In the genomic region with DNA sequence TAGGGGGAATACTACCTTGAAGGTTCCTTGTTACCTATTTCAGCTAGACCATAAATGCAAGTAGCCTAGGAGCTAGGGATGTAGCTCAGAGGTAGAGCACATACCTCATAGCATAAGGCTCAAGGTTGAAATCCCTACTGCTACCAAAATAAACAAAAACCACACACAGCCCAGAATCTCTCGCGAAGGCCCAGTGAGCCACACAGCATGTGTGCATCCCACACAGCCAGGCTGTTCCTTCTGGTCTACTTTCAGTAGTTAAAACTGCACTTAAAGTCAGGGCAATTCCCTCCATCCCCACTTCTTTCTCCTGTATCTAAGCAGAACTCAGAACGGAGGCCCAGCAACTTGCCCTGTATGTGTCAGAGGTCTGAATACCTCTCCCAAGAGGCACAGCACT, we compare ENCODE assay signal across 17 mouse cellular contexts.
DNase-seq lines count a peak whose midpoint lies in the region; ATAC-seq and TF ChIP-seq lines count a peak whose summit lies in the region.
"Had no signal": no experiment of that assay in that cellular context is flagged by ENCODE, and none has a peak within 500 bp of the region (broad histone marks: within the 10 kb centered on the region; RNA-seq: fewer than 3 reads in every experiment).

No protein-coding gene starts in this region.

- H3K27me3 ChIP-seq in forebrain, embryonic 15.5 days = no peaks in the 10 kb centered on the region
- H3K27me3 ChIP-seq in forebrain, embryonic 13.5 days = no peaks in the 10 kb centered on the region
- H3K27me3 ChIP-seq in heart, embryonic 14.5 days (ENCODE audit: control insufficient read depth, insufficient read depth, low read length) = no peaks in the 10 kb centered on the region
- H3K27me3 ChIP-seq in kidney, adult 2 months (replicated peaks; ENCODE audit: control insufficient read depth, insufficient read depth, low read length) = no peaks in the 10 kb centered on the region
- H3K27me3 ChIP-seq: hindbrain, embryonic 15.5 days; midbrain, embryonic 15.5 days had no signal

- no peaks in the 10 kb centered on the region for H3K9me3 ChIP-seq in forebrain, embryonic 15.5 days
- no peaks in the 10 kb centered on the region for H3K9me3 ChIP-seq in forebrain, embryonic 13.5 days (replicated peaks)
- no peaks in the 10 kb centered on the region for H3K9me3 ChIP-seq in heart, embryonic 14.5 days (ENCODE audit: control insufficient read depth, low read length)
- H3K9me3 ChIP-seq: hindbrain, embryonic 15.5 days; midbrain, embryonic 15.5 days had no signal

- no peak for DNase-seq in heart, postnatal 36 days
- peak in 1 of 2 experiments; percentile 42 for DNase-seq in left cerebral cortex, adult 2 months (ENCODE audit: extremely low spot score in 1 of 2, low spot score in 2 of 2)
- DNase-seq in left cerebral cortex, postnatal 4 days = no peak
- DNase-seq in liver = no peak
- no peak for DNase-seq in kidney, adult 2 months
- DNase-seq: cerebellum, adult 9-11 months; kidney, postnatal 10 days; lung, postnatal 10 days; retina, postnatal 1 day; thymus, postnatal 14 days had no signal

- no peak for ATAC-seq in forebrain, embryonic 15.5 days (replicated peaks)
- no peak for ATAC-seq in forebrain, embryonic 13.5 days
- ATAC-seq in heart, embryonic 14.5 days (ENCODE audit: insufficient number of reproducible peaks, insufficient read depth, low FRiP score, low read depth) = no peak
- ATAC-seq: intestine, postnatal 0 days; midbrain, embryonic 15.5 days had no signal

- peaks cover 23% of the 10 kb centered on the region for H3K4me1 ChIP-seq in forebrain, embryonic 15.5 days
- H3K4me1 ChIP-seq in forebrain, embryonic 13.5 days = peaks cover 25% of the 10 kb centered on the region
- H3K4me1 ChIP-seq in heart, embryonic 14.5 days (ENCODE audit: control insufficient read depth in 2 of 2, insufficient read depth in 2 of 2, low read length in 2 of 2) = peaks cover 14 to 44% of the 10 kb centered on the region in 2 experiments
- H3K4me1 ChIP-seq in kidney, adult 2 months (ENCODE audit: control insufficient read depth, insufficient read depth, low read length) = no peaks in the 10 kb centered on the region

- H3K36me3 ChIP-seq in forebrain, embryonic 15.5 days = no peaks in the 10 kb centered on the region
- H3K36me3 ChIP-seq in forebrain, embryonic 13.5 days (ENCODE audit: poor library complexity, severe bottlenecking) = no peaks in the 10 kb centered on the region
- H3K36me3 ChIP-seq in heart, embryonic 14.5 days (ENCODE audit: control insufficient read depth, insufficient read depth, low read length) = no peaks in the 10 kb centered on the region
- H3K36me3 ChIP-seq in kidney, adult 2 months (ENCODE audit: control insufficient read depth, insufficient read depth, low read length) = no peaks in the 10 kb centered on the region
- H3K36me3 ChIP-seq: hindbrain, embryonic 15.5 days; midbrain, embryonic 15.5 days had no signal

- intact Hi-C loops in heart, postnatal 36 days (cut with DNase I) = loop anchor here (10.0 kb wide), 1 partner anchor 537 kb away; no protein-coding TSS in a partner anchor
- intact Hi-C loops in left cerebral cortex, adult 2 months (cut with DNase I) = no loop called here
- intact Hi-C loops in left cerebral cortex, postnatal 4 days (cut with DNase I) = loop anchor here (10.0 kb wide), 1 partner anchor 113 kb away; the partner anchor contains the start of gene Plxna4

- 71% methylated on average over 3 of the region's 3 CpGs for WGBS in forebrain, embryonic 15.5 days
- WGBS in forebrain, embryonic 13.5 days = 73% methylated on average over 3 of the region's 3 CpGs
- 52% methylated on average over 3 of the region's 3 CpGs for WGBS in heart, embryonic 14.5 days
- WGBS in kidney, adult 2 months = 78% methylated on average over 3 of the region's 3 CpGs

- H3K4me2 ChIP-seq in forebrain, embryonic 15.5 days (replicated peaks) = no peak overlapping the region
- no peak overlapping the region for H3K4me2 ChIP-seq in forebrain, embryonic 13.5 days
- H3K4me2 ChIP-seq in heart, embryonic 14.5 days (ENCODE audit: low read length) = no peak overlapping the region
- H3K4me2 ChIP-seq: hindbrain, embryonic 15.5 days; midbrain, embryonic 15.5 days had no signal

- no peak overlapping the region for H3K4me3 ChIP-seq in forebrain, embryonic 15.5 days
- H3K4me3 ChIP-seq in forebrain, embryonic 13.5 days = no peak overlapping the region
- no peak overlapping the region for H3K4me3 ChIP-seq in heart, embryonic 14.5 days (ENCODE audit: control insufficient read depth in 1 of 2, insufficient read depth in 1 of 2, low read depth in 1 of 2, low read length in 2 of 2)
- H3K4me3 ChIP-seq in left cerebral cortex, adult 2 months = no peak overlapping the region
- H3K4me3 ChIP-seq in kidney, adult 2 months (ENCODE audit: insufficient read depth, low read depth, low read length) = no peak overlapping the region
- H3K4me3 ChIP-seq: hindbrain, embryonic 15.5 days; midbrain, embryonic 15.5 days had no signal

- H3K9ac ChIP-seq in forebrain, embryonic 15.5 days (replicated peaks) = no peak overlapping the region
- H3K9ac ChIP-seq in forebrain, embryonic 13.5 days = no peak overlapping the region
- 0 out of 2 replicates have a peak overlapping the region, but pooled peaks have one; percentile 31 for H3K9ac ChIP-seq in heart, embryonic 14.5 days (ENCODE audit: low read length)
- H3K9ac ChIP-seq: hindbrain, embryonic 15.5 days; midbrain, embryonic 15.5 days had no signal

- no peak for TF ChIP-seq POLR2A in kidney, adult 2 months (IDR thresholded peaks at IDR 0.05; ENCODE audit: low read depth, low read length)

- peak overlapping the region; percentile 28 for H3K27ac ChIP-seq in forebrain, embryonic 15.5 days (replicated peaks)
- no peak overlapping the region for H3K27ac ChIP-seq in forebrain, embryonic 13.5 days
- peak overlapping the region; percentile 57 to 58 for H3K27ac ChIP-seq in heart, embryonic 14.5 days (replicated peaks in 1 of 2; ENCODE audit: control insufficient read depth in 1 of 2, insufficient read depth in 1 of 2, low read depth in 2 of 2, low read length in 2 of 2)
- peak overlapping the region; percentile 73 for H3K27ac ChIP-seq in left cerebral cortex, adult 2 months
- H3K27ac ChIP-seq in kidney, adult 2 months (ENCODE audit: insufficient read depth, low read depth, low read length) = no peak overlapping the region
- H3K27ac ChIP-seq: hindbrain, embryonic 15.5 days; midbrain, embryonic 15.5 days; stomach, postnatal 0 days had no signal

- no peak for TF ChIP-seq CTCF in left cerebral cortex, adult 2 months (IDR thresholded peaks at IDR 0.05)
- TF ChIP-seq CTCF in kidney, adult 2 months (conservative IDR thresholded peaks at IDR 0.05; ENCODE audit: insufficient read depth, insufficient read length, low read depth, low read length) = no peak

Comparison
In these comparisons a context has a peak if more than half of its experiments do, and no peak if none do; other contexts are left out.
1. H3K27ac ChIP-seq: peak in forebrain, embryonic 15.5 days (single experiment), heart, embryonic 14.5 days (2 of 2) and left cerebral cortex, adult 2 months (single experiment); none in forebrain, embryonic 13.5 days (single experiment) and kidney, adult 2 months (single experiment).